Mouse (Mus musculus) heart, adult 11 months (tissue): ENCODE measurements around the gene Soga1.

Source experiments
- DNase-seq: peaks from one replicate; pipeline ENCODE4 v3.0.0; 2022

Soga1 gene

GRCm38 (mm10) chr2:157035371-157035770 lies 43.7 kb downstream of the Soga1 start:
- no peak for DNase-seq

DNA sequence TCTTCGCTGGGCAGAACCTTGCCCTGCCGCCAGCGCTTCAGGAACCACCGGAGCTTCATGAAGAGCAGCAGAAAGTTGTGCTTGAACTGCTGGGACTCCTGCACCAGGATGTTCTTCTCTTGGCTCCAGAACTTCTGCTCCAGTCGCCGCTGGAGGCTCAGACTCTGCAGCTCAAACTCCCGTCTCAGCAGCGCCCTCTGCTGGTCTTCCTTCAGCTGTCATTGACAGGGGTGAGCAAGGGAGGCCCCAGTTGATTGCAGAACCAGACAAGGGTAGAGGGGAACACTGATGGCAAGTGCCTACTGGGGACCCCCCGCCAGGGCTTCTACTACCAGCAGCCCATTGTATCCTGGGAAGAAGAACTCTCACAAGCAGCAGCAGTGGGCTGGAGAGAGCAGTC lies 48.2 kb downstream of the Soga1 start:
- peak; percentile 97 for DNase-seq

DNA sequence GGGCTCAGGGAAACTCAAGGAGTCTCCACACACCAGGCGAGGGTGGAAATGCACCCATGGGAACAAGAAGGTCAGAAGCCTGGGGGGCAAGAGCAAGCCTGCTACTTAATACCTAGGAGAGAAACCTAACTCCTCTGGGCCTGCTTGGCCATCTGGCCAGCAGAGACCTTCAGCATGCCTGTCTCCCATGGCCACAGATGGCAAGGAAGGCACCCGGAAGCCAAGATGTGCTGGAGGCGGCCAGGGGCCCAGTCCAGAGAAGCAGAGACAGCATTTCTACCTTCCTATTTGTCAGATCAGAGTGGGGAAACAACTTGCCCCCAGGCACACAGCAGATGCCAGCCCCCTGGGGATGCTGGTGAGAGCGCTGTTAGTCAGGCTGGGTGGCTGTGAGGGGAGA lies 50.8 kb downstream of the Soga1 start:
- no peak for DNase-seq

DNA sequence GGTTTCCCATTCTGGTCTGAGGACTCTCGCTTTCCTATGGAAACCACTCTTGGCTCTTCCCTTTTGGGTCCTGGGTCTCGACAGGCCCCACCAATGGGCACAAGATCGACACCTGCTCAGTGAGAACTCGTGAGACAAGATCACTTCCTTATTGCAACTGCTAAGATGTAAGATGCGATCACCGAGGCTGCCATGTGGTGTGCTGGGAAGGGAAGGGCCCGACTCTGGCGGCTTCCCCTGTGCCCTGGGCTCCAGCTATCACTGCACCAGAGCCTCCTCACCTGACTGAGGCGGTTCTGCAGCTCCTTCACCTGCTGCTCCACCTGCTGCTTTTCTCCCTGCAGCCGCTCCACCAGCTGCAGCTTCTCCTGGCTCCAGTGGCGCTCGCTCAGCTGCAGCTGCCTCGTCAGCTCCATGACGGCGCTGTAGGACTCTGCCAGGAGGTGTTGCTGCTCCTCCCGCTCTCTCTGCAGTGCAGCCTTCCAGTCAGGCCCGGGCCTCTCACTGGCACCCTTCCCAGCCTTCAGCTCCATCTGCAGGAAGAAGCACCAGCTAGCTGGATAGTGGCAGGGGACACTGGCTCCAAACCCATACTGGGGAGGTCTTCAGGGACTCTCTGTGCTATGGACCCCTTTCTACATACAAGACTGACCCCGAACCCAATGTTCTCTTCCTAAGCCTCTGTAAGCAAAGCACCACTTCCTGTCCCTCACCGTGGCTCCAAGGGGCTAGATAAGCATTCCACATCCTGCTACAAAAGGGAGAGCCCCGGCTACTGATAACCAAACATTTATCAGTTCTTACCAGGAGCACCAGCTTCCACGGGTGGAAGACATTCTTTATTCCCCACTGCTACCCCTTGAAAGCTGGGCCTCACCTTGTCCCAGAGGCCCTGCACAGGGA lies 51.7 kb downstream of the Soga1 start:
- peak; percentile 95 for DNase-seq

GRCm38 (mm10) chr2:157021156-157021555 lies 57.9 kb downstream of the Soga1 start:
- DNase-seq: no peak

DNA sequence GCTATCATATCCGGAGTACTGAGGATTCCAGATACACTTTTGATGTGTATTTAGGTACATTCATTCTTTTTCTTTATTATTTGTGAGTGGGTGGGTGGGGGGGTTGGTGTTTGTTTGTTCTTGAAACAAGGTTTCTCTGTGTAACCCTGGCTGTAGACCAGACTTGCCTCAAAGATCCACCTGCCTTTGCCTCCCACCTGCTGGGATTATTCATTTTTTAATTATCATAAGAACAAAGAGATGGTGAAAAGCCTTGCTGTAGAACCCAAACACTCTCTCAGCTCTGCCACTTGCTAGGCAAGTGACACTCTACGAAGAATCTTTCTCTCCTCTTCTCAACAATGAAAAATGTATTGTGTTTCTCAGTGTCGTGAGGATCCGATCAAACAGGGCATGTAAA lies 59.8 kb downstream of the Soga1 start:
- no peak for DNase-seq

- DNase-seq: peak; percentile 92
These were observed 62.4 kb downstream of the Soga1 start for GRCm38 (mm10) chr2:157016529-157017270.

GRCm38 (mm10) chr2:157012341-157012740 lies 66.7 kb downstream of the Soga1 start:
- DNase-seq: no peak

GRCm38 (mm10) chr2:157010634-157011310 lies 68.3 kb downstream of the Soga1 start:
- no peak for DNase-seq

- peak; percentile 87 for DNase-seq
These were observed 68.9 kb downstream of the Soga1 start for GRCm38 (mm10) chr2:157010121-157010520.

DNA sequence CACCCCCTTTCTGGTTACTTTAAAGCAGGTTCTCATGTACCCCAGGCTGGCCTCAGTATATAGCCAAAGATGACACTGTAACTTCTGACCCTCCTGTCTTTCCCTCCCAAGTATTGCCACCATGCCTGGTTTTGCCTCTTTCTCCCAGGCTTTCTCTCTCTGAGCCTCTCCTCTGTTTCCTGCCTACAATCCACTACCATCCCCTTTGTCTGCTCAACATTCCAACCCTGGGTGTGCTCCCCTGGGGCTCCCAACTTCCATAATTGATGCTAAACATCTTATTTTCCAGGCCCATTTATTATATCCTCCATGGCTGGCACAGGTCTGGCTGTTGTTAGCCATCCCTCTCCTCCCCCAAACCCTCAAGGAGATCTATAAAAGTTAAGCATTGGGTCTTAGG lies 70.5 kb downstream of the Soga1 start:
- DNase-seq: peak; percentile 74

- no peak for DNase-seq
These were observed 71.8 kb downstream of the Soga1 start for GRCm38 (mm10) chr2:157007234-157007596.

DNA sequence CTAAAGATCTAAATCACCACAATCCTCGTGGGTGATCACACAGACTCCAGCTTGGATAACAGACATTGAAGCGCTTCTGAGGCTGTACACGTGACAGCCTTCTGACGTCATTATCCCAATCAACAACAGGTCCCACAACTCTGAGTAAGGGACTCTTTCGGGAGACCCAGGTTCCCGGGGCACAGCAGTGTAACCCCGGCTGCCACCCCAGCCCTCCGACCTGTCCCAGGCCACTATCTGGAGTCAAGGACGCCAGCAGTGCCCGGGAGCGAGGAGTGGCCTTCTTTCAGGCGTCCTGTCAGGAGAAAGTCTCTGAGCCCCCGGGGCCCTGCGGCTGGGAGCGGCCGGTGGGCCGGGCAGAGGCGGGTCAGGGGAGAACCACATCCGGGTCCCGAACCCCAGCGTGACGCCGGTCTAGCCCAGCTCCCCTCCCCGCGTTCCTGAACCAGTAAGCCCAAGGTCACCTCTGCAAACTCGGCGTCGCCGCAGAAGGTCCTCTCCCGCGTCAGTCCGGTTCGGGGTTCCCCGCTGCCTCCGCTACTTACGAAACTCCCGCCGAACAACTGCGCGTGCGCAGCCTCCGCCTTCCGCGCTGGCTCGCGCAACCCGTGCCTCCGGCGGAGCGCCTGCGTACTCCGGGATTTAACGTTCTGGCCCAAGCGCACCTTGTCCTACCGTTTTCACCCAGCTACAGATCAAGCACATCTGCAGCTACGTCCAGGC lies 72.4 kb downstream of the Soga1 start, which contains the start of gene Dsn1:
Dsn1 (minus strand) TSS at position 644 of the 723 bp plus-strand sequence.
- DNase-seq: peak; percentile 98

- DNase-seq: peak; percentile 72
These were observed 76.7 kb downstream of the Soga1 start for GRCm38 (mm10) chr2:157002321-157002720.

DNA sequence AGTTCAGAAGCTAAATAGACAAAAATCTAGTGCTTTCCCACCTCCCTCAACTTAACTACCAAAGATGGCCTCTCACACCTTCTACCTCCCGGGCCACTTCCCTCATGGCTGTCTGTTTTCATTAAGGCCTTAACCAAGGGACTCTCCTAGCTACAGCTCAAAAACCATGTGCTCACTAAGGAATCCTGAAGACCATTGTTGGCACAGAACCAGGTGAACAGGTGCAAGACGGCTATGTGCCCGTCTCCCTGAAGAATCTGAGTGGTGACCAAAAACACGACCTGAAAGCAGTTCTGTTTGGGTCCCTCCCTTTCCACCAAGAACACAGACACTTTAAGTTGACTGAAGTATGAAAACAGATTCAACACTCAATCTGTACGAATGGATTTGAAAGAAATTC lies 80.8 kb downstream of the Soga1 start:
- peak; percentile 57 for DNase-seq

GRCm38 (mm10) chr2:156996576-156996975 lies 82.5 kb downstream of the Soga1 start:
- DNase-seq: peak; percentile 90

DNA sequence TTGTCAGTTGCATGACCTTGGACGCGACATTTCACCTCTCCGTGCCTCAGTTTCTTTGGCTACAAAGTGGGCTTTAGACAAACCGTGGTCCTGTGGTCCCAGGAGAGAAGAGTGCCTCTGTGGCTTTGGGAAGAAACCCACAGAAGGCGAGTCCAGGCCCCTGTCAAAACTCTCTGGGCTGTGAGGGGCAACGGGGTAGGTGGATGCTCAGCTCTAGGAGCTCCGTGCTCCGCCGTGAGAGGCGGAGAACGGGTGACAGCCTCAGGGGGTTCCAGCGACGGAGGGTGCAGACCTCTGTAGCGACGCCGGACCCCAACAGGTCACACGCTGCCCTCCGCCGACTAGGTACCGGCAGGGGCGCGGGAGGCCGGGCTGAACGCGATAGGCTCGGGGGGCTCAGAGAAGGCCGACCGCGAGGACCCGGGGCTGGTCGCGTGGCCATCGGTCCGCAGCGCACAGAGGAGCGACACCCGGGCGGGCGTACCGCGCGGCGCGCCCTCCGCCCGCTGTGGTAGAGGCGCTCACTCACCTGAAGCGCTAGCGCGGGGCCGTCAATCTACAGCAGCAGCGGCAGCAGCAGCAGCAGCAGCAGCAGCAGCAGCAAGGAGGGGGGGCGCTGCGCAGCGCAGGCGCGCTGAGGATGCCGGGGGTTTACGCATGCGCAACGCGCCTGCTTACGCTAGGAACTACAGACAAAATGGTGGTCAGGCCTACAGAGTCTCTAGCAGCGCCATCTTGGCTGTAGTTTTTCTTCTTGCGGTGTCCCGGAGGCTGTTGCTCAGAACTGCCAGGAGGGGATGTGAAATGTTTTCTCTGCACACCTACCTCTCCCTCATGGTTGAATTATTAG lies 87.4 kb downstream of the Soga1 start, which contains the start of gene Ndrg3:
Ndrg3 (minus strand) TSS at position 587 of the 850 bp plus-strand sequence.
- DNase-seq: peak; percentile 99

GRCm38 (mm10) chr2:156990727-156991431 lies 88.2 kb downstream of the Soga1 start:
- peak; percentile 80 for DNase-seq

- DNase-seq: peak; percentile 64
These were observed 91.7 kb downstream of the Soga1 start for GRCm38 (mm10) chr2:156987316-156987715.

GRCm38 (mm10) chr2:156982864-156983263 lies 96.2 kb downstream of the Soga1 start:
- DNase-seq: peak; percentile 95

DNA sequence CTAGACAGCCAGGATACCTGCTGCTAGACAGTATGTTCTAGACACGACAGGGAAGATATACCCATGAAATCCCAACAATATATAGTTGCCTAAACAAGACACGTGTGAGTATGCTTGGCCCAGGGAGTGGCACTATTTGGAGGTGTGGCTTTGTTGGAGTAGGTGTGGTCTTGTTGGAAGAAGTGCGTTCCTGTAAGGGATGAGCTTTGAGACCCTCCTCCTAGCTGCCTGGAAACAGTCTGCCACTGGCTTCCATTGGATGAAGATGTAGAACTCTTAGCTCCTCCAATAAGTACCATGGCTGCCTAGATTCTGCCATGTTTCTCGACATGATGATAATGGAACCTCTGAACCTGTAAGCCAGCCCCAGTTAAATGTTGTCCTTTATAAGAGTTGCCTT lies 97.8 kb downstream of the Soga1 start:
- peak; percentile 55 for DNase-seq
